Mouse (Mus musculus) myocyte (in vitro differentiated cells): ENCODE results near the gene Zfp334.

Experiments used
- CEBPB ChIP-seq: IDR thresholded peaks from 2 replicates; pipeline ENCODE4 v1.6.1; 2011; ENCODE audit warnings: mild to moderate bottlenecking, moderate library complexity; ENCODE audit not compliant: poor library complexity, insufficient read depth, severe bottlenecking
- E2F4 ChIP-seq: IDR thresholded peaks from one replicate; pipeline ENCODE4 v1.6.1; 2011; ENCODE audit warnings: mild to moderate bottlenecking, control low read depth, moderate library complexity; ENCODE audit not compliant: insufficient read depth
- MAX ChIP-seq: IDR thresholded peaks from one replicate; pipeline ENCODE4 v1.6.1; 2011; ENCODE audit warnings: low read depth, mild to moderate bottlenecking, control low read depth
- MYOD1 ChIP-seq, 3 experiments: IDR thresholded peaks; one replicate each; pipeline ENCODE4 v1.6.1; 2011; ENCODE audit warnings: control low read depth in 2 of 3, low read depth in 2 of 3, mild to moderate bottlenecking in 2 of 3, moderate library complexity in 1 of 3; ENCODE audit not compliant: insufficient read length in 2 of 3, control insufficient read depth in 1 of 3
- POLR2A ChIP-seq: IDR thresholded peaks from one replicate; pipeline ENCODE4 v1.6.1; 2011; ENCODE audit warnings: low read depth, mild to moderate bottlenecking, control low read depth, moderate library complexity; ENCODE audit not compliant: insufficient read length
- POLR2AphosphoS2 ChIP-seq: IDR thresholded peaks from one replicate; pipeline ENCODE4 v1.6.1; 2011; ENCODE audit warnings: low read depth, control low read depth; ENCODE audit not compliant: insufficient read length
- REST ChIP-seq: IDR thresholded peaks from one replicate; pipeline ENCODE4 v1.6.1; 2011; ENCODE audit warnings: mild to moderate bottlenecking, control low read depth, moderate library complexity; ENCODE audit not compliant: insufficient read depth, insufficient read length
- USF1 ChIP-seq: IDR thresholded peaks from one replicate; pipeline ENCODE4 v1.6.1; 2011; ENCODE audit warnings: low read depth, mild to moderate bottlenecking, control low read depth, moderate library complexity

- TF ChIP-seq USF1 (no peak), POLR2AphosphoS2 (no peak), MAX (no peak), POLR2A (no peak), MYOD1 (IDR thresholded peaks at IDR 0.05; ENCODE audit: control insufficient read depth in 1 of 3, insufficient read length in 2 of 3, low read depth in 2 of 3) (no peak), E2F4 (no peak), REST (no peak), CEBPB (no peak)
These were observed 689 bp downstream of the Zfp334 start for GRCm38 (mm10) chr2:165387370-165387769.
